ENCODE assay signal across 18 mouse cellular contexts in genomic region chr5:31811663-31812001, GRCm38 (mm10).
DNase-seq lines count a peak whose midpoint lies in the region; ATAC-seq and TF ChIP-seq lines count a peak whose summit lies in the region.
"Had no signal": no experiment of that assay in that cellular context is flagged by ENCODE, and none has a peak within 500 bp of the region (broad histone marks: within the 10 kb centered on the region; RNA-seq: fewer than 3 reads in every experiment).

No protein-coding gene starts in this region.

- H3K27ac ChIP-seq in heart, embryonic 14.5 days (replicated peaks in 1 of 2; ENCODE audit: control insufficient read depth in 1 of 2, insufficient read depth in 1 of 2, low read depth in 2 of 2, low read length in 2 of 2) = peak overlapping the region in 1 of 2 experiments; percentile 91; a peak in 2 of 4 replicates
- peak overlapping the region; percentile 74 for H3K27ac ChIP-seq in kidney, embryonic 16.5 days (ENCODE audit: low read length)
- peak overlapping the region; percentile 97 for H3K27ac ChIP-seq in MEL (ENCODE audit: control insufficient read depth, low read depth, low read length)
- H3K27ac ChIP-seq in stomach, embryonic 16.5 days (ENCODE audit: low read length) = peak overlapping the region; percentile 76
- H3K27ac ChIP-seq: embryonic facial prominence, embryonic 12.5 days; hindbrain, embryonic 12.5 days; limb, embryonic 12.5 days had no signal

- intact Hi-C loops in heart, postnatal 36 days (cut with DNase I) = no loop called here

- no peak for TF ChIP-seq CTCF in MEL (IDR thresholded peaks at IDR 0.05 in 2 of 3, conservative IDR thresholded peaks at IDR 0.05 in 1 of 3; ENCODE audit: control insufficient read depth in 1 of 3, insufficient read depth in 1 of 3, low read depth in 2 of 3, low read length in 3 of 3, poor library complexity in 1 of 3, severe bottlenecking in 1 of 3)

- H3K9ac ChIP-seq in heart, embryonic 14.5 days (ENCODE audit: low read length) = no peak overlapping the region
- H3K9ac ChIP-seq in kidney, embryonic 16.5 days (replicated peaks; ENCODE audit: low read length) = no peak overlapping the region
- H3K9ac ChIP-seq in MEL (ENCODE audit: control insufficient read depth, low read depth, low read length, poor library complexity, severe bottlenecking) = peak overlapping the region; percentile 79
- no peak overlapping the region for H3K9ac ChIP-seq in stomach, embryonic 16.5 days (ENCODE audit: low read length)
- H3K9ac ChIP-seq: embryonic facial prominence, embryonic 12.5 days; forebrain, postnatal 0 days; hindbrain, embryonic 12.5 days; limb, embryonic 12.5 days; liver, postnatal 0 days had no signal

- no peak for ATAC-seq in heart, embryonic 14.5 days (ENCODE audit: insufficient number of reproducible peaks, insufficient read depth, low FRiP score, low read depth)
- ATAC-seq in kidney, embryonic 16.5 days (ENCODE audit: low FRiP score, low TSS enrichment) = no peak
- ATAC-seq in stomach, embryonic 16.5 days (ENCODE audit: insufficient read depth, low FRiP score) = no peak
- ATAC-seq: activated CD4-positive, CD25-positive, alpha-beta regulatory T cell, adult 4 months; forebrain, postnatal 0 days had no signal

- no peaks in the 10 kb centered on the region for H3K27me3 ChIP-seq in heart, embryonic 14.5 days (ENCODE audit: control insufficient read depth, insufficient read depth, low read length)
- H3K27me3 ChIP-seq in kidney, embryonic 16.5 days (ENCODE audit: insufficient read depth, low read length) = no peaks in the 10 kb centered on the region
- H3K27me3 ChIP-seq in MEL (ENCODE audit: control insufficient read depth in 1 of 2, insufficient read depth in 2 of 2, low read length in 2 of 2) = no peaks in the 10 kb centered on the region
- no peaks in the 10 kb centered on the region for H3K27me3 ChIP-seq in stomach, embryonic 16.5 days (ENCODE audit: control insufficient read depth, insufficient read depth, low read length)
- H3K27me3 ChIP-seq: embryonic facial prominence, embryonic 12.5 days; hindbrain, embryonic 12.5 days; limb, embryonic 12.5 days had no signal

- TF ChIP-seq EP300 in MEL (IDR thresholded peaks at IDR 0.05; ENCODE audit: low read depth in 1 of 2, low read length in 2 of 2) = no peak; a peak in 1 of 4 replicates

- H3K4me2 ChIP-seq in heart, embryonic 14.5 days (ENCODE audit: low read length) = peak overlapping the region; percentile 31; the same call in 1 of the 2 replicates
- H3K4me2 ChIP-seq in kidney, embryonic 16.5 days (replicated peaks; ENCODE audit: low read depth, low read length) = no peak overlapping the region
- no peak overlapping the region for H3K4me2 ChIP-seq in stomach, embryonic 16.5 days (ENCODE audit: low read depth, low read length)
- H3K4me2 ChIP-seq: embryonic facial prominence, embryonic 12.5 days; hindbrain, embryonic 12.5 days; limb, embryonic 12.5 days; midbrain, embryonic 11.5 days had no signal

- H3K36me3 ChIP-seq in heart, embryonic 14.5 days (ENCODE audit: control insufficient read depth, insufficient read depth, low read length) = no peaks in the 10 kb centered on the region
- no peaks in the 10 kb centered on the region for H3K36me3 ChIP-seq in kidney, embryonic 16.5 days (ENCODE audit: insufficient read depth, low read length)
- H3K36me3 ChIP-seq in MEL (ENCODE audit: control insufficient read depth in 1 of 2, insufficient read depth in 2 of 2, low read length in 2 of 2) = peaks cover 0 to 45% of the 10 kb centered on the region in 2 experiments; a peak in 2 of 4 replicates
- no peaks in the 10 kb centered on the region for H3K36me3 ChIP-seq in stomach, embryonic 16.5 days (ENCODE audit: control insufficient read depth, insufficient read depth, low read length)
- H3K36me3 ChIP-seq: embryonic facial prominence, embryonic 12.5 days; hindbrain, embryonic 12.5 days; limb, embryonic 12.5 days had no signal

- H3K9me3 ChIP-seq in heart, embryonic 14.5 days (ENCODE audit: control insufficient read depth, low read length) = no peaks in the 10 kb centered on the region
- no peaks in the 10 kb centered on the region for H3K9me3 ChIP-seq in kidney, embryonic 16.5 days (ENCODE audit: low read length)
- no peaks in the 10 kb centered on the region for H3K9me3 ChIP-seq in MEL (replicated peaks; ENCODE audit: insufficient read depth, low read length)
- no peaks in the 10 kb centered on the region for H3K9me3 ChIP-seq in stomach, embryonic 16.5 days (replicated peaks; ENCODE audit: control insufficient read depth, low read length)
- H3K9me3 ChIP-seq: embryonic facial prominence, embryonic 12.5 days; hindbrain, embryonic 12.5 days; limb, embryonic 12.5 days had no signal

- TF ChIP-seq POLR2A in MEL (IDR thresholded peaks at IDR 0.05; ENCODE audit: control insufficient read depth in 1 of 2, insufficient read depth in 1 of 2, low read depth in 1 of 2, low read length in 2 of 2, poor library complexity in 1 of 2) = no peak

- no peaks in the 10 kb centered on the region; the same call in 1 of the 2 replicates for H3K79me2 ChIP-seq in MEL (ENCODE audit: control insufficient read depth, insufficient read depth, low read length, poor library complexity)

- 87% methylated on average over 1 of the region's 1 CpGs for WGBS in heart, embryonic 14.5 days
- 71% methylated on average over 1 of the region's 1 CpGs for WGBS in kidney, embryonic 16.5 days
- WGBS in stomach, embryonic 16.5 days = 92% methylated on average over 1 of the region's 1 CpGs

- no peak for DNase-seq in heart, postnatal 36 days
- DNase-seq in kidney, postnatal 10 days = no peak
- DNase-seq in MEL (ENCODE audit: low read depth, low spot score) = peak; percentile 72
- DNase-seq in right cerebral cortex, postnatal 25 days = no peak
- DNase-seq: adrenal gland, adult 8-10 months; cerebellum, adult 11-12 months; gastrocnemius, postnatal 14 days; right cerebral cortex, adult 18-20 months had no signal

- H3K4me3 ChIP-seq in heart, embryonic 14.5 days (ENCODE audit: control insufficient read depth in 1 of 2, insufficient read depth in 1 of 2, low read depth in 1 of 2, low read length in 2 of 2) = no peak overlapping the region
- H3K4me3 ChIP-seq in kidney, embryonic 16.5 days (ENCODE audit: low read length) = no peak overlapping the region
- H3K4me3 ChIP-seq in MEL (ENCODE audit: control insufficient read depth in 1 of 2, insufficient read depth in 1 of 2, low read depth in 2 of 2, low read length in 2 of 2) = peak overlapping the region in 1 of 2 experiments; percentile 59; a peak in 2 of 4 replicates
- no peak overlapping the region for H3K4me3 ChIP-seq in stomach, embryonic 16.5 days (replicated peaks; ENCODE audit: low read length)
- H3K4me3 ChIP-seq: embryonic facial prominence, embryonic 12.5 days; hindbrain, embryonic 12.5 days; limb, embryonic 12.5 days had no signal

- peaks cover 6 to 17% of the 10 kb centered on the region in 2 experiments for H3K4me1 ChIP-seq in heart, embryonic 14.5 days (ENCODE audit: control insufficient read depth in 2 of 2, insufficient read depth in 2 of 2, low read length in 2 of 2)
- H3K4me1 ChIP-seq in kidney, embryonic 16.5 days (ENCODE audit: insufficient read depth, low read length) = peaks cover 45% of the 10 kb centered on the region
- peaks cover 25 to 39% of the 10 kb centered on the region in 2 experiments for H3K4me1 ChIP-seq in MEL (ENCODE audit: control insufficient read depth in 1 of 2, insufficient read depth in 2 of 2, low read length in 2 of 2)
- H3K4me1 ChIP-seq in stomach, embryonic 16.5 days (ENCODE audit: control insufficient read depth, insufficient read depth, low read length) = 0 out of 2 replicates have a peak, but pooled peaks cover 4% of the 10 kb centered on the region

- no peak for TF ChIP-seq RAD21 in MEL (IDR thresholded peaks at IDR 0.05; ENCODE audit: low read depth, low read length)

TF ChIP-seq in MEL, 35 proteins besides CTCF, POLR2A, EP300 and RAD21:
- TF ChIP-seq ZNF384 (IDR thresholded peaks at IDR 0.05; ENCODE audit: low read depth, low read length) (peak; percentile 91), ETS1 (IDR thresholded peaks at IDR 0.05; ENCODE audit: low read depth, low read length) (no peak; the same call in 1 of the 2 replicates), MAFK (IDR thresholded peaks at IDR 0.05; ENCODE audit: borderline replicate concordance, low read depth, low read length) (0 out of 2 replicates have a peak, but pooled peaks have one; percentile 28), E2F4 (IDR thresholded peaks at IDR 0.05; ENCODE audit: borderline replicate concordance, low read depth, low read length) (no peak), TAL1 (IDR thresholded peaks at IDR 0.05; ENCODE audit: low read length) (no peak), GATA1 (IDR thresholded peaks at IDR 0.05; ENCODE audit: low read depth, low read length) (peak; percentile 16; the same call in 1 of the 2 replicates), POLR2AphosphoS2 (IDR thresholded peaks at IDR 0.05; ENCODE audit: low read length) (no peak), SIN3A (IDR thresholded peaks at IDR 0.05; ENCODE audit: low read length) (peak; percentile 30; the same call in 1 of the 2 replicates)
